Mouse (Mus musculus): Measurements from ENCODE around the gene 5430419D17Rik. TPM values are rescaled to one million over a fixed set of nuclear protein-coding genes. Genes with fewer than 3 reads are reported as not detected.

The 5430419D17Rik gene
- total and polyA plus RNA-seq, 3 experiments, result not detected

Other genes with a start within 250 kb of the 5430419D17Rik start
- gene Htra1, start 238.3 kb upstream of the 5430419D17Rik start, total RNA-seq (2012; rRNA removed), result not detected in 2 replicates
- gene Htra1, start 238.3 kb upstream of the 5430419D17Rik start, polyA plus RNA-seq (2012; ENCODE audit: insufficient read depth in 1 of 2, insufficient read length in 2 of 2, low read depth in 1 of 2, low replicate concordance in 2 of 2, missing spikeins in 1 of 2), result not detected
- gene Dmbt1, start 142.3 kb upstream of the 5430419D17Rik start, total RNA-seq (2012; rRNA removed), result not detected in 2 replicates
- not detected for gene Dmbt1, start 142.3 kb upstream of the 5430419D17Rik start, polyA plus RNA-seq (2012; ENCODE audit: insufficient read depth in 1 of 2, insufficient read length in 2 of 2, low read depth in 1 of 2, low replicate concordance in 2 of 2, missing spikeins in 1 of 2)
- gene 4933402N03Rik, start 28.1 kb upstream of the 5430419D17Rik start, total RNA-seq (2012; rRNA removed), result not detected in 2 replicates
- not detected for gene 4933402N03Rik, start 28.1 kb upstream of the 5430419D17Rik start, polyA plus RNA-seq (2012; ENCODE audit: insufficient read depth in 1 of 2, insufficient read length in 2 of 2, low read depth in 1 of 2, low replicate concordance in 2 of 2, missing spikeins in 1 of 2)
- not detected in 2 replicates for gene Cuzd1, start 147.9 kb downstream of the 5430419D17Rik start, total RNA-seq (2012; rRNA removed)
- gene Cuzd1, start 147.9 kb downstream of the 5430419D17Rik start, polyA plus RNA-seq (2012; ENCODE audit: insufficient read depth in 1 of 2, insufficient read length in 2 of 2, low read depth in 1 of 2, low replicate concordance in 2 of 2, missing spikeins in 1 of 2), result not detected
- gene Fam24b, start 155.1 kb downstream of the 5430419D17Rik start, total RNA-seq (2012; rRNA removed), result not detected in 2 replicates
- under 1 TPM in 1 of 2 experiments, not detected in 1; 0.11 TPM for gene Fam24b, start 155.1 kb downstream of the 5430419D17Rik start, polyA plus RNA-seq (2012; ENCODE audit: insufficient read depth in 1 of 2, insufficient read length in 2 of 2, low read depth in 1 of 2, low replicate concordance in 2 of 2, missing spikeins in 1 of 2)
- gene Fam24a, start 159.5 kb downstream of the 5430419D17Rik start, total RNA-seq (2012; rRNA removed), result not detected in 2 replicates
- not detected for gene Fam24a, start 159.5 kb downstream of the 5430419D17Rik start, polyA plus RNA-seq (2012; ENCODE audit: insufficient read depth in 1 of 2, insufficient read length in 2 of 2, low read depth in 1 of 2, low replicate concordance in 2 of 2, missing spikeins in 1 of 2)
- 16.7 and 18.0 TPM in 2 replicates for gene 2310057M21Rik, start 188.4 kb downstream of the 5430419D17Rik start, total RNA-seq (2012; rRNA removed)
- 10 to 100 TPM in 1 of 2 experiments, not detected in 1; 33.0 TPM for gene 2310057M21Rik, start 188.4 kb downstream of the 5430419D17Rik start, polyA plus RNA-seq (2012; ENCODE audit: insufficient read depth in 1 of 2, insufficient read length in 2 of 2, low read depth in 1 of 2, low replicate concordance in 2 of 2, missing spikeins in 1 of 2)
- 36.1 and 42.5 TPM in 2 replicates for gene Pstk, start 196.7 kb downstream of the 5430419D17Rik start, total RNA-seq (2012; rRNA removed)
- gene Pstk, start 196.7 kb downstream of the 5430419D17Rik start, polyA plus RNA-seq (2012; ENCODE audit: insufficient read depth in 1 of 2, insufficient read length in 2 of 2, low read depth in 1 of 2, low replicate concordance in 2 of 2, missing spikeins in 1 of 2), result 10 to 100 TPM in 1 of 2 experiments, not detected in 1; 57.5 TPM
- 8.3 and 8.8 TPM in 2 replicates for gene Ikzf5, start 236.1 kb downstream of the 5430419D17Rik start, total RNA-seq (2012; rRNA removed)
- gene Ikzf5, start 236.1 kb downstream of the 5430419D17Rik start, polyA plus RNA-seq (2012; ENCODE audit: insufficient read depth in 1 of 2, insufficient read length in 2 of 2, low read depth in 1 of 2, low replicate concordance in 2 of 2, missing spikeins in 1 of 2), result 10 to 100 TPM; 28.5 to 65.4 TPM
- 11.3 and 11.4 TPM in 2 replicates for gene Acadsb, start 236.2 kb downstream of the 5430419D17Rik start, total RNA-seq (2012; rRNA removed)
- 10 to 100 TPM in 1 of 2 experiments, not detected in 1; 20.7 TPM for gene Acadsb, start 236.2 kb downstream of the 5430419D17Rik start, polyA plus RNA-seq (2012; ENCODE audit: insufficient read depth in 1 of 2, insufficient read length in 2 of 2, low read depth in 1 of 2, low replicate concordance in 2 of 2, missing spikeins in 1 of 2)

Measured in MEL (cell line).